Mouse (Mus musculus) CD4-positive, CD25-positive, alpha-beta regulatory T cell, adult 4 months (primary cell): Measurements from ENCODE around the gene Htr6. TPM values are rescaled to one million over a fixed set of nuclear protein-coding genes. Genes with fewer than 3 reads are reported as not detected.

Experiments
- ATAC-seq: one replicate; pipeline ENCODE4 v1.8.0; 2017
- polyA plus RNA-seq, 2 experiments: library from polyadenylated mRNA; unstranded; fragments of 100-300 nt; shearing (Covaris generic); gene quantifications; one replicate each; pipeline ENCODE4 v1.2.1; 2017

Htr6 gene
- not detected for polyA plus RNA-seq

- no peak for ATAC-seq
These were observed at the start of gene Htr6 for GRCm38 (mm10) chr4:139075041-139075711. TSS of gene Htr6 (minus strand) at chr4:139075570.

- no peak for ATAC-seq
These were observed 49.6 kb upstream of the Htr6 start for GRCm38 (mm10) chr4:139124940-139125339.

- no peak for ATAC-seq
These were observed 47.2 kb upstream of the Htr6 start for GRCm38 (mm10) chr4:139122557-139122956.

- no peak for ATAC-seq
These were observed 45.6 kb upstream of the Htr6 start for GRCm38 (mm10) chr4:139120998-139121397.

- ATAC-seq = no peak
These were observed 45.0 kb upstream of the Htr6 start for GRCm38 (mm10) chr4:139120281-139120814.

GRCm38 (mm10) chr4:139116356-139117063 is 41.1 kb upstream of the Htr6 start:
- no peak for ATAC-seq

GRCm38 (mm10) chr4:139115721-139116120 is 40.4 kb upstream of the Htr6 start:
- no peak for ATAC-seq

- ATAC-seq = no peak
These were observed 37.1 kb upstream of the Htr6 start for GRCm38 (mm10) chr4:139112482-139112881.

- no peak for ATAC-seq
These were observed 36.1 kb upstream of the Htr6 start for GRCm38 (mm10) chr4:139111421-139111820.

GRCm38 (mm10) chr4:139110858-139111257 is 35.5 kb upstream of the Htr6 start:
- no peak for ATAC-seq

GRCm38 (mm10) chr4:139105453-139105852 is 30.1 kb upstream of the Htr6 start:
- ATAC-seq = no peak

- no peak for ATAC-seq
These were observed 26.2 kb upstream of the Htr6 start for GRCm38 (mm10) chr4:139101546-139101945.

GRCm38 (mm10) chr4:139100326-139100725 is 25.0 kb upstream of the Htr6 start:
- ATAC-seq = no peak

GRCm38 (mm10) chr4:139096201-139096600 is 20.8 kb upstream of the Htr6 start:
- ATAC-seq = no peak

GRCm38 (mm10) chr4:139095406-139095805 is 20.0 kb upstream of the Htr6 start:
- no peak for ATAC-seq

- no peak for ATAC-seq
These were observed 17.8 kb upstream of the Htr6 start for GRCm38 (mm10) chr4:139093196-139093530.

- no peak for ATAC-seq
These were observed 17.2 kb upstream of the Htr6 start, which contains the start of gene Nbl1 for GRCm38 (mm10) chr4:139092356-139093195. TSS of gene Nbl1 (minus strand) at chr4:139092993.

GRCm38 (mm10) chr4:139091478-139092355 is 16.3 kb upstream of the Htr6 start:
- no peak for ATAC-seq

- no peak for ATAC-seq
These were observed 15.7 kb upstream of the Htr6 start for GRCm38 (mm10) chr4:139091066-139091465.

- no peak for ATAC-seq
These were observed 15.1 kb upstream of the Htr6 start for GRCm38 (mm10) chr4:139090303-139090940.

- ATAC-seq = no peak
These were observed 13.8 kb upstream of the Htr6 start for GRCm38 (mm10) chr4:139088982-139089671.
